Mouse (Mus musculus) liver, embryonic 11.5 days (tissue): ENCODE measurements around the gene Luzp4. TPM values are rescaled to one million over a fixed set of nuclear protein-coding genes. Genes with fewer than 3 reads are reported as not detected.
"Not testable (repeated sequence)": the region's sequence is repeated elsewhere in the genome, so short reads cannot be mapped to it uniquely, and the experiment has no call there.

ENCODE experiments used
- ATAC-seq: fragments of 200-750 bp; cut with Nextera tagmentation; replicated peaks from 2 replicates; pipeline ENCODE4 v1.8.0; 2017; ENCODE audit warnings: moderate number of reproducible peaks, mild to moderate bottlenecking, moderate TSS enrichment, moderate library complexity; ENCODE audit not compliant: low FRiP score
- DNase-seq: peaks from one replicate; pipeline ENCODE4 v3.0.0-alpha.2; 2017; ENCODE audit warnings: low spot score
- H3K27ac ChIP-seq: fragments of 300-500 bp; sonication (generic); 2 replicates; pipeline ENCODE4 v1.5.1; 2014; ENCODE audit warnings: mild to moderate bottlenecking, low read depth, low read length, control low read depth
- H3K27me3 ChIP-seq: fragments of 300-500 bp; sonication (generic); replicated peaks from 2 replicates; pipeline ENCODE4 v1.6.1; 2014; ENCODE audit warnings: low read length, mixed read lengths; ENCODE audit not compliant: control insufficient read depth, insufficient read depth
- H3K36me3 ChIP-seq: fragments of 300-500 bp; sonication (generic); 2 replicates; pipeline ENCODE4 v1.6.1; 2014; ENCODE audit warnings: mild to moderate bottlenecking, low read length, moderate library complexity, mixed read lengths; ENCODE audit not compliant: control insufficient read depth, insufficient read depth
- H3K4me1 ChIP-seq: fragments of 300-500 bp; sonication (generic); replicated peaks from 2 replicates; pipeline ENCODE4 v1.6.1; 2014; ENCODE audit warnings: low read length, mixed read lengths; ENCODE audit not compliant: control insufficient read depth, insufficient read depth
- H3K4me2 ChIP-seq: fragments of 300-500 bp; sonication (generic); 2 replicates; pipeline ENCODE4 v1.6.1; 2014; ENCODE audit warnings: mild to moderate bottlenecking, control low read depth, moderate library complexity
- H3K4me3 ChIP-seq: fragments of 300-500 bp; sonication (generic); 2 replicates; pipeline ENCODE4 v1.5.1; 2014; ENCODE audit warnings: low read depth, low read length, control low read depth
- H3K9ac ChIP-seq: fragments of 300-500 bp; sonication (generic); 2 replicates; pipeline ENCODE4 v1.6.1; 2014; ENCODE audit warnings: low read depth, low read length, control low read depth
- H3K9me3 ChIP-seq: fragments of 300-500 bp; sonication (generic); 2 replicates; pipeline ENCODE4 v1.6.1; 2016; ENCODE audit warnings: low read length, inconsistent platforms, mixed read lengths; ENCODE audit not compliant: control insufficient read depth
- WGBS: fragments of 180-500 bp; shearing (Covaris S2); extraction: QIAGEN DNeasy Blood & Tissue Kit; methylation state at CpG from one replicate; pipeline ENCODE4 v1.1.7; 2014; 5-methylcytosine and 5-hydroxymethylcytosine counted together
- polyA plus RNA-seq: library from polyadenylated mRNA; unstranded; fragments of >200 nt; fragmentation: Nextera tagmentation; extraction: Ambion mirVana; gene quantifications from 2 replicates; pipeline ENCODE4 v1.2.1, GENCODE M21; 2014

The Luzp4 gene
- not detected in 2 replicates for polyA plus RNA-seq

DNA sequence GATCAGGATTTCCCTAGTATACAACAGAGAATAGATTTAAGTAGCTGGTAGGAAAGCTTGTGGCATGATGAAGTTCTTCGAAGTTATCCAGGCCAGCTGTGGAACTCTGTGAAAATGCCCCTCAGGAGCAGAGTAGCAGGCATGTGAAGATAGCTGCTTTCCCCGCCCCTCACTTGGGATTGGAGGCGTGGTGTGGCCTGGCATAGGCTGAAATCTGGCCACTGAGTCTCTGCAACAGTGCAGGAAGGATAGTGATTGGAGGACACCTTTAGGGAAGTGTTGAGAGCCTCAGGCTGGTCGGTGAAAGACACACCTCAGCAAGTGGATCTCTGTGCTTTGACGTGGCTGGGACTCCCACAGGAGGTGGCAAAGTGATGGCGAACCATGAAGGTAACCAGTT, at the start of gene Luzp4:
Gene Luzp4, plus strand, starts transcription at position 301 of the 400 bp plus-strand sequence.
- H3K36me3 ChIP-seq, H3K4me1 ChIP-seq, H3K4me3 ChIP-seq, H3K9ac ChIP-seq, H3K27ac ChIP-seq, H3K27me3 ChIP-seq, DNase-seq, ATAC-seq, H3K9me3 ChIP-seq, H3K4me2 ChIP-seq: not testable (repeated sequence)
- WGBS = 66% methylated on average over 2 of the region's 6 CpGs

DNA sequence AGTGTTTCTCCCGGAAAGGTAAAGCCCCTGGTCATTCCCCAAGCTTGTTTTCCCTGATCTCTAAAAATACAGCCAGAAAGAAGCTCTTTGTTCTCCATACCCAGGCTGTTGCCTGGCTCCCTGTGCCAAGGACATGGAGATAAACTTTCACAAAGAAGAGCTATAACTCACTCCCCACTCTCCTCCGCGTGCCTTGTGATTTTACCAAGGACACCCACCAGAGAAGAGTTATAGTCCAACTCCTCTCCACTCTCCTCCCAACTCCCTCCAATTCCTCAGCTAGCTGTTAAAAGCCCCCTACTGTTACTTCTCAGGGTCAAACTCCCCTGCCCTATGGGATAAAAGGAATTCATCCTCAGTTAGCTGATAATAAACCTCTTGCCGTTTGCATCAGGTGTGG, 15.6 kb upstream of the Luzp4 start:
- whole genome bisulfite sequencing = 89% methylated on average over 4 of the region's 4 CpGs
- not testable (repeated sequence) for H3K4me3 ChIP-seq, H3K9ac ChIP-seq, H3K9me3 ChIP-seq, H3K4me1 ChIP-seq, DNase-seq, H3K36me3 ChIP-seq, H3K4me2 ChIP-seq, H3K27ac ChIP-seq, H3K27me3 ChIP-seq, ATAC-seq

Other genes starting within 250 kb of the Luzp4 start
- not detected in 2 replicates for gene Gm8334, start 242.5 kb upstream of the Luzp4 start, polyA plus RNA-seq
- gene Gm15127, start 194.0 kb upstream of the Luzp4 start, polyA plus RNA-seq = not detected in 2 replicates
- not detected in 2 replicates for gene Ott, start 216.6 kb downstream of the Luzp4 start, polyA plus RNA-seq